Mouse (Mus musculus) large intestine, adult 2 months (tissue): ENCODE measurements around the gene Vps9d1. TPM values are rescaled to one million over a fixed set of nuclear protein-coding genes. Genes with fewer than 3 reads are reported as not detected.
"Not testable (repeated sequence)": the region's sequence is repeated elsewhere in the genome, so short reads cannot be mapped to it uniquely, and the experiment has no call there.

ENCODE experiments used
- DNase-seq: peaks from one replicate; pipeline ENCODE4 v3.0.0-alpha.2; 2012; ENCODE audit warnings: low read depth, low spot score
- WGBS: fragments of 180-500 bp; shearing (Covaris S2); methylation state at CpG from one replicate; pipeline ENCODE4 v1.1.7; 2018; 5-methylcytosine and 5-hydroxymethylcytosine counted together
- polyA plus RNA-seq: library from polyadenylated mRNA; depleted of rRNA; stranded (reverse); fragments of >200 nt; gene quantifications from 2 replicates; pipeline ENCODE4 v1.2.3, GENCODE M21; 2012; rRNA removed

Gene Vps9d1
- polyA plus RNA-seq, 1 experiment: 32.9 TPM

- peak; percentile 93 for DNase-seq
These were observed 29.6 kb downstream of the Vps9d1 start, which contains the start of gene Cdk10 for GRCm38 (mm10) chr8:123224278-123225266. Cdk10 (plus strand) TSS chr8:123224842.

GRCm38 (mm10) chr8:123220917-123221316 is 33.2 kb downstream of the Vps9d1 start:
- 25% methylated on average over 1 of the region's 1 CpGs for WGBS
- DNase-seq: no peak

More at GRCm38 (mm10) chr8:123224278-123225266, 29.6 kb downstream of the Vps9d1 start, which contains the start of gene Cdk10:
- 1% methylated on average over 59 of the region's 59 CpGs for WGBS

- 75% methylated on average over 3 of the region's 3 CpGs for WGBS
- DNase-seq: no peak
These were observed 38.7 kb downstream of the Vps9d1 start for GRCm38 (mm10) chr8:123215430-123215829.

- WGBS: 20% methylated on average over 22 of the region's 22 CpGs
- no peak for DNase-seq
These were observed 40.9 kb downstream of the Vps9d1 start for GRCm38 (mm10) chr8:123213118-123213772.

GRCm38 (mm10) chr8:123212321-123213117 is 41.6 kb downstream of the Vps9d1 start, which contains the start of the genes Chmp1a and Spata33:
Chmp1a (minus strand) TSS chr8:123212763.
Spata33 (plus strand) TSS chr8:123212832.
- WGBS: under 1% methylated on average over 76 of the region's 76 CpGs
- DNase-seq: no peak

GRCm38 (mm10) chr8:123211876-123212275 is 42.3 kb downstream of the Vps9d1 start:
- no peak for DNase-seq
- WGBS: 9% methylated on average over 10 of the region's 10 CpGs

GRCm38 (mm10) chr8:123203571-123203970 is 50.6 kb downstream of the Vps9d1 start:
- WGBS: 67% methylated on average over 3 of the region's 3 CpGs
- no peak for DNase-seq

GRCm38 (mm10) chr8:123202288-123202687 is 51.9 kb downstream of the Vps9d1 start:
- 21% methylated on average over 5 of the region's 5 CpGs for WGBS
- DNase-seq: no peak

- DNase-seq: no peak
- WGBS: 68% methylated on average over 14 of the region's 14 CpGs
These were observed 54.3 kb downstream of the Vps9d1 start for GRCm38 (mm10) chr8:123199864-123200263.

GRCm38 (mm10) chr8:123197016-123197415 is 57.1 kb downstream of the Vps9d1 start:
- not testable (repeated sequence) for DNase-seq
- WGBS: 26% methylated on average over 5 of the region's 5 CpGs

GRCm38 (mm10) chr8:123193771-123194170 is 60.4 kb downstream of the Vps9d1 start:
- no peak for DNase-seq
- 49% methylated on average over 9 of the region's 9 CpGs for WGBS

Other genes starting within 250 kb of the Vps9d1 start
- gene Ankrd11, start 212.1 kb downstream of the Vps9d1 start, polyA plus RNA-seq: 30.1 and 48.1 TPM in 2 replicates
- gene Spg7, start 191.4 kb downstream of the Vps9d1 start, polyA plus RNA-seq: 70.5 and 105 TPM in 2 replicates
- gene Rpl13, start 152.0 kb downstream of the Vps9d1 start, polyA plus RNA-seq: 1,989 and 2,281 TPM in 2 replicates
- 0.53 and 0.97 TPM in 2 replicates for gene Cpne7, start 137.0 kb downstream of the Vps9d1 start, polyA plus RNA-seq
- 0.99 and 1.2 TPM in 2 replicates for gene Sult5a1, start 96.0 kb downstream of the Vps9d1 start, polyA plus RNA-seq
- gene Dpep1, start 68.1 kb downstream of the Vps9d1 start, polyA plus RNA-seq: 627 and 877 TPM in 2 replicates
- gene Chmp1a, start 41.6 kb downstream of the Vps9d1 start, polyA plus RNA-seq: 138 and 168 TPM in 2 replicates
- 0.24 and 0.69 TPM in 2 replicates for gene Spata33, start 41.5 kb downstream of the Vps9d1 start, polyA plus RNA-seq
- 37.4 and 38.5 TPM in 2 replicates for gene Cdk10, start 29.5 kb downstream of the Vps9d1 start, polyA plus RNA-seq
- gene Spata2l, start 18.1 kb downstream of the Vps9d1 start, polyA plus RNA-seq: 7.8 and 9.0 TPM in 2 replicates
- 22.3 and 31.6 TPM in 2 replicates for gene Zfp276, start 153 bp downstream of the Vps9d1 start, polyA plus RNA-seq
- gene Fanca, start 64.2 kb upstream of the Vps9d1 start, polyA plus RNA-seq: 18.0 and 35.6 TPM in 2 replicates
- gene Spire2, start 78.4 kb upstream of the Vps9d1 start, polyA plus RNA-seq: 27.4 and 32.5 TPM in 2 replicates
- gene Tcf25, start 119.4 kb upstream of the Vps9d1 start, polyA plus RNA-seq: 124 and 164 TPM in 2 replicates
- gene Mc1r, start 152.8 kb upstream of the Vps9d1 start, polyA plus RNA-seq: not detected in 2 replicates
- 9.3 and 10.6 TPM in 2 replicates for gene Tubb3, start 157.1 kb upstream of the Vps9d1 start, polyA plus RNA-seq
- gene Def8, start 169.2 kb upstream of the Vps9d1 start, polyA plus RNA-seq: 13.5 and 17.5 TPM in 2 replicates
- gene Afg3l1, start 223.6 kb upstream of the Vps9d1 start, polyA plus RNA-seq: 19.4 and 22.3 TPM in 2 replicates